Comparison of ENCODE assay signal across 26 mouse cellular contexts in the genomic region with DNA sequence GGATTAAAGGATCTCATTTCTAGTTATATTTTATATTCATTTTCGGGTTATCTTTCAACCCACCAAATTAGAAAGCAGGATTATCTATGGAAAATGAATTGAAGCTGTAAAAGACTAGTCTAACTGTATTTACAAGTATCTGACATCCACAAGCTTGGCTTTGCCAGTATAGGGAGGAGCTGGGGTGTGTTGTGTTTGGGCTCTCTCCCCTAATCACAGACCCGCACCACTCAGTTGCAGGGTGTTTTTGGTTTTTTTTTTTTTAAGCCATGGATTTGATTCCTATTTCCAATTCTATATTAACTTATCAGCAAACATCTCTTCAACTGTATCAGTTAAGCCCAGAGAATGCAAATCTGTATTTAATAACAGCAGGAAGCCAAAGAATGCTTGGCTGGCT. TPM values are rescaled to one million over a fixed set of nuclear protein-coding genes. Genes with fewer than 3 reads are reported as not detected.
DNase-seq lines count a peak whose midpoint lies in the region; ATAC-seq lines count a peak whose summit lies in the region.
"Had no signal": no experiment of that assay in that cellular context is flagged by ENCODE, and none has a peak within 500 bp of the region (broad histone marks: within the 10 kb centered on the region; RNA-seq: fewer than 3 reads in every experiment).

No protein-coding gene starts in this region.

- no peaks in the 10 kb centered on the region for H3K36me3 ChIP-seq in midbrain, embryonic 11.5 days (ENCODE audit: control insufficient read depth, insufficient read depth, low read length)
- no peaks in the 10 kb centered on the region for H3K36me3 ChIP-seq in midbrain, embryonic 10.5 days
- H3K36me3 ChIP-seq in midbrain, embryonic 15.5 days (replicated peaks) = no peaks in the 10 kb centered on the region
- H3K36me3 ChIP-seq: embryonic facial prominence, embryonic 12.5 days; forebrain, embryonic 15.5 days; limb, embryonic 10.5 days had no signal

- peak; percentile 50 for DNase-seq in embryo, embryonic 10.5 days (ENCODE audit: low spot score)
- no peak for DNase-seq in embryo, embryonic 9.5 days (ENCODE audit: extremely low spot score)
- peak; percentile 91 for DNase-seq in midbrain, embryonic 11.5 days (ENCODE audit: low spot score, missing footprints)
- no peak for DNase-seq in midbrain, embryonic 10.5 days (ENCODE audit: low spot score)
- DNase-seq in left cerebral cortex, adult 9 months (ENCODE audit: low spot score in 2 of 2) = no peak
- no peak for DNase-seq in cerebellum, adult 11-12 months
- DNase-seq in left cerebral cortex, postnatal 10 days (ENCODE audit: extremely low spot score in 1 of 2, low spot score in 2 of 2) = no peak
- DNase-seq: adrenal gland, postnatal 10 days; cerebellum, postnatal 14 days; gastrocnemius, postnatal 36 days; heart, postnatal 10 days; kidney, adult 8-10 months; kidney, postnatal 36 days; lung, adult 18-20 months; lung, postnatal 14 days; thymus, postnatal 14 days had no signal

- H3K4me3 ChIP-seq in midbrain, embryonic 11.5 days (ENCODE audit: low read depth, low read length) = no peak overlapping the region
- H3K4me3 ChIP-seq in midbrain, embryonic 10.5 days = no peak overlapping the region
- peak overlapping the region; percentile 22; the same call in 1 of the 2 replicates for H3K4me3 ChIP-seq in midbrain, embryonic 15.5 days
- H3K4me3 ChIP-seq: embryonic facial prominence, embryonic 12.5 days; erythroblast, embryonic 14.5 days; forebrain, embryonic 15.5 days; limb, embryonic 10.5 days; megakaryocyte, embryonic 14.5 days; myocyte had no signal

- peaks cover 76% of the 10 kb centered on the region for H3K27me3 ChIP-seq in midbrain, embryonic 11.5 days (ENCODE audit: control insufficient read depth, insufficient read depth, low read length)
- H3K27me3 ChIP-seq in midbrain, embryonic 10.5 days (ENCODE audit: low read depth, poor library complexity, severe bottlenecking) = peaks cover 86% of the 10 kb centered on the region
- peaks cover 56% of the 10 kb centered on the region for H3K27me3 ChIP-seq in midbrain, embryonic 15.5 days (replicated peaks)

- H3K9me3 ChIP-seq in midbrain, embryonic 11.5 days (ENCODE audit: control insufficient read depth, low read length) = no peaks in the 10 kb centered on the region
- no peaks in the 10 kb centered on the region for H3K9me3 ChIP-seq in midbrain, embryonic 10.5 days (replicated peaks)
- no peaks in the 10 kb centered on the region for H3K9me3 ChIP-seq in midbrain, embryonic 15.5 days
- H3K9me3 ChIP-seq: embryonic facial prominence, embryonic 12.5 days; forebrain, embryonic 15.5 days; limb, embryonic 10.5 days; megakaryocyte, embryonic 14.5 days had no signal

- H3K4me1 ChIP-seq in midbrain, embryonic 11.5 days (ENCODE audit: control insufficient read depth, insufficient read depth, low read length) = peaks cover 7% of the 10 kb centered on the region
- peaks cover 26% of the 10 kb centered on the region for H3K4me1 ChIP-seq in midbrain, embryonic 10.5 days
- H3K4me1 ChIP-seq in midbrain, embryonic 15.5 days = peaks cover 13% of the 10 kb centered on the region

- peak overlapping the region; percentile 13; the same call in 1 of the 2 replicates for H3K4me2 ChIP-seq in midbrain, embryonic 11.5 days
- H3K4me2 ChIP-seq in midbrain, embryonic 15.5 days = peak overlapping the region; percentile 91
- H3K4me2 ChIP-seq: embryonic facial prominence, embryonic 12.5 days; forebrain, embryonic 15.5 days; heart, embryonic 11.5 days had no signal

- no peak overlapping the region for H3K9ac ChIP-seq in midbrain, embryonic 11.5 days (ENCODE audit: low read length)
- 0 out of 2 replicates have a peak overlapping the region, but pooled peaks have one; percentile 24 for H3K9ac ChIP-seq in midbrain, embryonic 15.5 days
- H3K9ac ChIP-seq: embryonic facial prominence, embryonic 12.5 days; forebrain, embryonic 15.5 days had no signal

- intact Hi-C loops in left cerebral cortex, postnatal 10 days (cut with DNase I) = loop anchor here (5.0 to 10.0 kb wide), 3 partner anchors 233 to 665 kb away; a partner anchor contains a TSS

- 6% methylated on average over 2 of the region's 2 CpGs for WGBS in midbrain, embryonic 11.5 days
- WGBS in midbrain, embryonic 10.5 days = 22% methylated on average over 2 of the region's 2 CpGs
- WGBS in midbrain, embryonic 15.5 days = 9% methylated on average over 2 of the region's 2 CpGs

- no peak overlapping the region for H3K27ac ChIP-seq in midbrain, embryonic 11.5 days (ENCODE audit: low read depth, low read length)
- no peak overlapping the region for H3K27ac ChIP-seq in midbrain, embryonic 10.5 days (replicated peaks)
- H3K27ac ChIP-seq in midbrain, embryonic 15.5 days = no peak overlapping the region
- H3K27ac ChIP-seq: embryonic facial prominence, embryonic 12.5 days; forebrain, embryonic 15.5 days; limb, embryonic 10.5 days had no signal

- no peak for ATAC-seq in midbrain, embryonic 11.5 days (ENCODE audit: low FRiP score)
- ATAC-seq in midbrain, embryonic 15.5 days (replicated peaks) = no peak
- ATAC-seq: forebrain, embryonic 15.5 days had no signal

RNA-seq across cellular contexts. Expression of a gene that starts 4.1 kb away (rescaled TPM):
- 54.8 and 63.8 TPM in 2 replicates for polyA plus RNA-seq in midbrain, embryonic 11.5 days (2014; fragmentation: Nextera tagmentation; extraction: Ambion mirVana)
- polyA plus RNA-seq in midbrain, embryonic 10.5 days (2016; fragmentation: Nextera tagmentation; extraction: Ambion mirVana) = 56.4 and 57.8 TPM in 2 replicates
- polyA plus RNA-seq in midbrain, embryonic 15.5 days (2015; fragmentation: Nextera tagmentation; extraction: Ambion mirVana) = 49.2 and 53.2 TPM in 2 replicates
- total RNA-seq in left cerebral cortex, postnatal 10 days (2021) = 10 to 100 TPM; 20.9 to 23.7 TPM

RNA-seq across cellular contexts. Expression of a gene that starts 7.9 kb away (rescaled TPM):
- 32.8 and 37.6 TPM in 2 replicates for polyA plus RNA-seq in midbrain, embryonic 11.5 days (2014; fragmentation: Nextera tagmentation; extraction: Ambion mirVana)
- 5.5 and 19.7 TPM in 2 replicates for polyA plus RNA-seq in midbrain, embryonic 10.5 days (2016; fragmentation: Nextera tagmentation; extraction: Ambion mirVana)
- polyA plus RNA-seq in midbrain, embryonic 15.5 days (2015; fragmentation: Nextera tagmentation; extraction: Ambion mirVana) = 36.8 and 43.3 TPM in 2 replicates
- total RNA-seq in left cerebral cortex, postnatal 10 days (2021) = under 1 TPM; 0.39 to 0.71 TPM
- total RNA-seq: gastrocnemius, postnatal 36 days; heart, postnatal 10 days; left cerebral cortex, adult 18-20 months; liver, adult 2 months had no signal
- polyA plus RNA-seq: erythroblast, embryonic 14.5 days; liver, adult 2 months; myocyte had no signal

Comparison
In these comparisons a context has a peak if more than half of its experiments do, and no peak if none do; other contexts are left out.
1. DNase-seq: peak in embryo, embryonic 10.5 days (single experiment) and midbrain, embryonic 11.5 days (single experiment); none in embryo, embryonic 9.5 days (single experiment), midbrain, embryonic 10.5 days (single experiment), left cerebral cortex, adult 9 months (0 of 2), cerebellum, adult 11-12 months (single experiment) and left cerebral cortex, postnatal 10 days (0 of 2).